Mouse (Mus musculus): ENCODE results near the gene Olfr1167. TPM values are rescaled to one million over a fixed set of nuclear protein-coding genes. Genes with fewer than 3 reads are reported as not detected.
"Not testable (repeated sequence)": the region's sequence is repeated elsewhere in the genome, so short reads cannot be mapped to it uniquely, and the experiment has no call there.

Olfr1167 gene
- polyA plus RNA-seq (2017; shearing (Covaris generic)): under 1 TPM in 1 of 2 experiments, not detected in 1; 0.11 TPM

DNA sequence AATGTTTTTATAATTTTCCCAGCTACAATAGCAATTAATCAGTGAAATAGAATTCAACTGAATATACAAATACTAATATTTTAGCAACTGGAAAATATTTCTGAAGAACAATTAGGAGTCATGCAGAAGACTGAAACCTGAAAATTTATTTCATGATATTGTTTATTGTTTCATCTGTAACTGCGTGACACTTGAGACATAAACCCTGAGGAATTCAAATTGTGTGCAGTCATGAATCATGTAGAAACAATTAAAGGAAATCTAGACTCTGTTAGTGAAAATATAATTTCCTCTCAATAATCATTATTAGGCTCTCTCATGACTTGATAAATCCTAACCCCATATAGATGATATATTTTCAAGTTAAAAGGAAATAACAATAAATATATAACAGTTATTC is at the start of gene Olfr1167:
TSS of gene Olfr1167 (minus strand) at position 101 of the 400 bp plus-strand sequence.
- ATAC-seq: not testable (repeated sequence)

DNA sequence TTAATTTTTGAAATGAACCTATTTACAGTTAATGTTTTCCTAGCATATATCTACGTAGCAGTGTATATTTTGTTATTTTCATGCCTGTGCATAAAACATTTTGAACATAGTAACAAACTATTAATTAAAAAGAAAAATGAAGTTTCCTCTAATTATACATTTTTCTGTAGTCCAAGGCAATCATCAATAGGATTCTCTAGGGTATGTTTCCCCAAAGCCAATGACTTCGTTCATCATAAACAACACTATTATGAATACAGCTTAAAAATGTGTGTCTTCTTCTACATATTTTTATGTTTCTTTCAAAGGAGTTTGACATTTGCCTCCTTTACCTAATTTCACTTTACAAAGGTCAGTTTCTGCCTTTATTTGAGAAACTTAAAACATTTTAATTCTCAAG is 26.6 kb upstream of the Olfr1167 start, which contains the start of gene Olfr1168:
TSS of gene Olfr1168 (plus strand) at position 301 of the 400 bp plus-strand sequence.
- no peak for ATAC-seq

- no peak for ATAC-seq
Observed at GRCm38 (mm10) chr2:88128172-88128571, 26.8 kb downstream of the Olfr1167 start, which contains the start of gene Olfr1166. Olfr1166 (minus strand) TSS chr2:88128272.

Other genes with a start within 250 kb of the Olfr1167 start
- not detected for gene Olfr1155, start 210.1 kb downstream of the Olfr1167 start, polyA plus RNA-seq (2017; shearing (Covaris generic))
- gene Olfr1156, start 202.1 kb downstream of the Olfr1167 start, polyA plus RNA-seq (2017; shearing (Covaris generic)): under 1 TPM in 1 of 2 experiments, not detected in 1; 0.20 TPM
- gene Olfr1157, start 186.9 kb downstream of the Olfr1167 start, polyA plus RNA-seq (2017; shearing (Covaris generic)): under 1 TPM in 1 of 2 experiments, not detected in 1; 0.15 TPM
- not detected for gene Olfr74, start 180.5 kb downstream of the Olfr1167 start, polyA plus RNA-seq (2017; shearing (Covaris generic))
- gene Olfr1158, start 165.1 kb downstream of the Olfr1167 start, polyA plus RNA-seq (2017; shearing (Covaris generic)): not detected
- gene Olfr1160, start 146.9 kb downstream of the Olfr1167 start, polyA plus RNA-seq (2017; shearing (Covaris generic)): not detected
- gene Olfr1161, start 132.4 kb downstream of the Olfr1167 start, polyA plus RNA-seq (2017; shearing (Covaris generic)): not detected
- not detected for gene Olfr73, start 117.5 kb downstream of the Olfr1167 start, polyA plus RNA-seq (2017; shearing (Covaris generic))
- not detected for gene Olfr1162, start 104.1 kb downstream of the Olfr1167 start, polyA plus RNA-seq (2017; shearing (Covaris generic))
- not detected for gene Olfr1163, start 83.4 kb downstream of the Olfr1167 start, polyA plus RNA-seq (2017; shearing (Covaris generic))
- gene Olfr1164, start 61.2 kb downstream of the Olfr1167 start, polyA plus RNA-seq (2017; shearing (Covaris generic)): not detected
- under 1 TPM in 1 of 2 experiments, not detected in 1; 0.17 TPM for gene Olfr1166, start 26.9 kb downstream of the Olfr1167 start, polyA plus RNA-seq (2017; shearing (Covaris generic))
- gene Olfr1168, start 26.7 kb upstream of the Olfr1167 start, polyA plus RNA-seq (2017; shearing (Covaris generic)): not detected
- under 1 TPM in 1 of 2 experiments, not detected in 1; 0.12 TPM for gene Olfr1170, start 73.1 kb upstream of the Olfr1167 start, polyA plus RNA-seq (2017; shearing (Covaris generic))
- under 1 TPM in 1 of 2 experiments, not detected in 1; 0.11 TPM for gene Olfr1173, start 124.7 kb upstream of the Olfr1167 start, polyA plus RNA-seq (2017; shearing (Covaris generic))
- not detected for gene Olfr1174-ps, start 159.9 kb upstream of the Olfr1167 start, polyA plus RNA-seq (2017; shearing (Covaris generic))
- gene Olfr1175-ps, start 172.0 kb upstream of the Olfr1167 start, polyA plus RNA-seq (2017; shearing (Covaris generic)): under 1 TPM in 1 of 2 experiments, not detected in 1; 0.20 TPM
- not detected for gene Olfr1176, start 181.5 kb upstream of the Olfr1167 start, polyA plus RNA-seq (2017; shearing (Covaris generic))
- gene Olfr1177-ps, start 191.3 kb upstream of the Olfr1167 start, polyA plus RNA-seq (2017; shearing (Covaris generic)): not detected
- not detected for gene Olfr1178, start 231.9 kb upstream of the Olfr1167 start, polyA plus RNA-seq (2017; shearing (Covaris generic))

Data from activated CD4-positive, CD25-positive, alpha-beta regulatory T cell, adult 4 months (primary cell).